Mouse (Mus musculus): ENCODE results near the gene Tmem168. TPM values are rescaled to one million over a fixed set of nuclear protein-coding genes. Genes with fewer than 3 reads are reported as not detected.

Gene Tmem168
- polyA plus RNA-seq, 1 experiment from 2014 or later, result 26.2 TPM

GRCm38 (mm10) chr6:13537275-13537964 lies 70.5 kb downstream of the Tmem168 start:
- Histone ChIP-seq H3K27ac (ENCODE audit: low read length) (no peak overlapping the region), H3K36me3 (ENCODE audit: control insufficient read depth, insufficient read depth) (no peaks in the 10 kb centered on the region), H3K4me2 (ENCODE audit: low read length) (no peak overlapping the region), H3K9me3 (ENCODE audit: control insufficient read depth, low read length) (no peaks in the 10 kb centered on the region), H3K4me1 (replicated peaks; ENCODE audit: control insufficient read depth, insufficient read depth, low read length) (no peaks in the 10 kb centered on the region), H3K4me3 (replicated peaks; ENCODE audit: low read length) (no peak overlapping the region), H3K27me3 (replicated peaks; ENCODE audit: control insufficient read depth, insufficient read depth, low read length) (no peaks in the 10 kb centered on the region), H3K9ac (replicated peaks; ENCODE audit: low read depth, low read length) (no peak overlapping the region)
- ATAC-seq, result no peak
- 79% methylated on average over 7 of the region's 7 CpGs for WGBS

Other genes with a start within 250 kb of the Tmem168 start
- 30.8 and 33.0 TPM in 2 replicates for gene Bmt2, start 69.9 kb upstream of the Tmem168 start, polyA plus RNA-seq (2015; fragmentation: Nextera tagmentation; extraction: Ambion mirVana)
- gene Gpr85, start 231.8 kb upstream of the Tmem168 start, polyA plus RNA-seq (2015; fragmentation: Nextera tagmentation; extraction: Ambion mirVana), result 155 and 162 TPM in 2 replicates

Data from forebrain, embryonic 16.5 days (tissue).